Mouse (Mus musculus) MEL (cell line): Measurements from ENCODE around the gene Fbxw19.

Source experiments
- CHD1 ChIP-seq: IDR thresholded peaks from 2 replicates; pipeline ENCODE4 v1.6.1; 2012; ENCODE audit warnings: low read depth, mild to moderate bottlenecking, inconsistent platforms, low read length, improper control_type of control experiment
- CTCF ChIP-seq, 3 experiments: IDR thresholded peaks in 2 of 3; conservative IDR thresholded peaks in 1 of 3; 2 replicates each; pipeline ENCODE4 v1.5.1; 2011 to 2012; ENCODE audit warnings: low read length in 3 of 3, low read depth in 2 of 3, mild to moderate bottlenecking in 2 of 3, improper control_type of control experiment in 1 of 3, inconsistent platforms in 1 of 3, mixed read lengths in 1 of 3, moderate library complexity in 1 of 3; ENCODE audit not compliant: control insufficient read depth in 1 of 3, insufficient read depth in 1 of 3, poor library complexity in 1 of 3, severe bottlenecking in 1 of 3
- ELF1 ChIP-seq: IDR thresholded peaks from 2 replicates; pipeline ENCODE4 v1.6.1; 2014; ENCODE audit warnings: low read depth, mild to moderate bottlenecking, inconsistent platforms, low read length, improper control_type of control experiment, moderate library complexity
- EP300 ChIP-seq, 2 experiments: IDR thresholded peaks; 2 replicates each; pipeline ENCODE4 v1.6.1; 2011; ENCODE audit warnings: improper control_type of control experiment in 2 of 2, low read length in 2 of 2, low read depth in 1 of 2, mild to moderate bottlenecking in 1 of 2
- GATA1 ChIP-seq: IDR thresholded peaks from 2 replicates; pipeline ENCODE4 v1.6.1; 2011; ENCODE audit warnings: low read depth, low read length, improper control_type of control experiment
- MAX ChIP-seq: IDR thresholded peaks from 2 replicates; pipeline ENCODE4 v1.6.1; 2011; ENCODE audit warnings: low read length, improper control_type of control experiment
- NELFE ChIP-seq: IDR thresholded peaks from 2 replicates; pipeline ENCODE4 v1.6.1; 2011; ENCODE audit warnings: low read depth, low read length, improper control_type of control experiment
- POLR2A ChIP-seq, 2 experiments: IDR thresholded peaks; 2 replicates each; pipeline ENCODE4 v1.6.1; 2011 to 2012; ENCODE audit warnings: low read length in 2 of 2, mild to moderate bottlenecking in 2 of 2, control low read depth in 1 of 2, improper control_type of control experiment in 1 of 2, low read depth in 1 of 2, moderate library complexity in 1 of 2; ENCODE audit not compliant: control insufficient read depth in 1 of 2, insufficient read depth in 1 of 2, poor library complexity in 1 of 2
- POLR2AphosphoS2 ChIP-seq: IDR thresholded peaks from 2 replicates; pipeline ENCODE4 v1.6.1; 2011; ENCODE audit warnings: low read length, improper control_type of control experiment
- RAD21 ChIP-seq: IDR thresholded peaks from 2 replicates; pipeline ENCODE4 v1.6.1; 2011; ENCODE audit warnings: mild to moderate bottlenecking, low read depth, low read length, improper control_type of control experiment
- TAL1 ChIP-seq: IDR thresholded peaks from 2 replicates; pipeline ENCODE4 v1.6.1; 2012; ENCODE audit warnings: mild to moderate bottlenecking, inconsistent platforms, low read length, moderate library complexity, mixed read lengths
- TBP ChIP-seq: IDR thresholded peaks from 2 replicates; pipeline ENCODE4 v1.8.0; 2011; ENCODE audit warnings: low read depth, low read length, improper control_type of control experiment
- UBTF ChIP-seq: IDR thresholded peaks from 2 replicates; pipeline ENCODE4 v1.6.1; 2012; ENCODE audit warnings: low read depth, mild to moderate bottlenecking, inconsistent platforms, low read length, improper control_type of control experiment, moderate library complexity, borderline replicate concordance; ENCODE audit not compliant: insufficient read depth
- USF1 ChIP-seq: IDR thresholded peaks from 2 replicates; pipeline ENCODE4 v1.6.1; 2014; ENCODE audit warnings: low read depth, mild to moderate bottlenecking, inconsistent platforms, low read length, improper control_type of control experiment, moderate library complexity

DNA sequence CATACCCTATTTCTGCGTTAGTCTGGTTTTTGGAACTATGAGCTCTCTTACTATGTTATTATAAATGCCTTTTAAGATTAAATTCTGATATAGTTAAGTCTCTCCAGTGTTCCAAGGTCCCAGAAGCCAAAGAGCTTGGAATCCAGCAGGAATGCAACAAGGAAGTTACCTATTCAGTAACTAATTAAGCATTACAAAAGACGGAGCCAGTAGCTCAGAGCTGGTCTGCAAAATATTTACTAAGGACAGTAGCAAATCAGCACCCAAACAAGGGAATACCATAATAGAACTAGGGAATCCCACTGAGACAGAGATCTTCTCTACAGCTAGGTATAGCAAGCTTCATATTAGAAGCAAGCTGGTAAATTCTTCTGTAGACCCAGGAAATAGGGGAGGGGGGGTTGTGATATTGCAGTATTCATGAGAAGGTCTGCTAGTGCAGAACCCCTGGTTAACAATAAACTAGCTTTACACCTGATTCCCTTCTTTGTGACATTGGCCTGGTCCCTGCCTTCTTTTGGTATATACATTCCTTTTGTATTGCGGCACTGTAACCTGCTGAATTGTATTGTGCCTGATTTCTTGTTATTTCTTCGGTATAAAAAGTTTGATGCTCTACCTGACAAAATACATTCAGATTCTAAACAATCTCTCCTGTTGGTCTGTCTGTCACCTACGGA, 27.9 kb upstream of the Fbxw19 start:
- TF ChIP-seq NELFE, result no peak
- no peak for TF ChIP-seq CTCF (IDR thresholded peaks at IDR 0.05 in 2 of 3, conservative IDR thresholded peaks at IDR 0.05 in 1 of 3; ENCODE audit: control insufficient read depth in 1 of 3, insufficient read depth in 1 of 3, low read depth in 2 of 3, low read length in 3 of 3, poor library complexity in 1 of 3, severe bottlenecking in 1 of 3)
- no peak for TF ChIP-seq POLR2A (IDR thresholded peaks at IDR 0.05; ENCODE audit: control insufficient read depth in 1 of 2, insufficient read depth in 1 of 2, low read depth in 1 of 2, low read length in 2 of 2, poor library complexity in 1 of 2)
- TF ChIP-seq CHD1, result no peak
- no peak for TF ChIP-seq TBP
- TF ChIP-seq UBTF, result no peak
- no peak for TF ChIP-seq USF1
- TF ChIP-seq ELF1, result no peak
- TF ChIP-seq GATA1, result no peak
- no peak for TF ChIP-seq RAD21
- no peak for TF ChIP-seq TAL1
- no peak for TF ChIP-seq EP300 (IDR thresholded peaks at IDR 0.05; ENCODE audit: low read depth in 1 of 2, low read length in 2 of 2)
- TF ChIP-seq POLR2AphosphoS2, result no peak
- no peak for TF ChIP-seq MAX
